Mouse (Mus musculus): ENCODE data around the gene Rprd1b. TPM values are rescaled to one million over a fixed set of nuclear protein-coding genes. Genes with fewer than 3 reads are reported as not detected.

The Rprd1b gene
- polyA plus RNA-seq, 1 experiment: 13.6 TPM

GRCm38 (mm10) chr2:158012608-158013007 lies 15.7 kb upstream of the Rprd1b start:
- TF ChIP-seq CTCF (IDR thresholded peaks at IDR 0.05; ENCODE audit: extremely low read depth, insufficient read depth, insufficient read length, insufficient replicate concordance) (no peak), POLR2A (IDR thresholded peaks at IDR 0.05; ENCODE audit: low read depth, low read length) (no peak)
- no peak for DNase-seq (ENCODE audit: low read depth in 1 of 2, low spot score in 2 of 2)
- Histone ChIP-seq H3K36me3 (ENCODE audit: control insufficient read depth, insufficient read depth, low read length) (peaks cover 13% of the 10 kb centered on the region), H3K4me1 (ENCODE audit: control insufficient read depth, insufficient read depth, insufficient read length) (no peaks in the 10 kb centered on the region), H3K27ac (ENCODE audit: insufficient read depth, low read length) (no peak overlapping the region), H3K27me3 (ENCODE audit: control insufficient read depth, insufficient read depth, low read length) (no peaks in the 10 kb centered on the region), H3K4me3 (ENCODE audit: extremely low read depth, insufficient read depth, insufficient read length) (no peak overlapping the region)
- WGBS: 88% methylated on average over 3 of the region's 3 CpGs

GRCm38 (mm10) chr2:158017330-158017729 lies 11.0 kb upstream of the Rprd1b start:
- no peak for DNase-seq (ENCODE audit: low read depth in 1 of 2, low spot score in 2 of 2)
- WGBS: 94% methylated on average over 4 of the region's 4 CpGs

GRCm38 (mm10) chr2:158027855-158028353 lies 393 bp upstream of the Rprd1b start:
- TF ChIP-seq CTCF (IDR thresholded peaks at IDR 0.05; ENCODE audit: extremely low read depth, insufficient read depth, insufficient read length, insufficient replicate concordance) (peak; percentile 1; the same call in 1 of the 2 replicates), POLR2A (IDR thresholded peaks at IDR 0.05; ENCODE audit: low read depth, low read length) (no peak)
- WGBS: under 1% methylated on average over 16 of the region's 16 CpGs
- peak in 1 of 2 experiments; percentile 66 for DNase-seq (ENCODE audit: low read depth in 1 of 2, low spot score in 2 of 2)
- H3K4me3 ChIP-seq (ENCODE audit: extremely low read depth, insufficient read depth, insufficient read length): peak overlapping the region; percentile 96
- H3K27ac ChIP-seq (ENCODE audit: insufficient read depth, low read length): peak overlapping the region; percentile 97
- H3K27me3 ChIP-seq (ENCODE audit: control insufficient read depth, insufficient read depth, low read length): no peaks in the 10 kb centered on the region
- H3K4me1 ChIP-seq (ENCODE audit: control insufficient read depth, insufficient read depth, insufficient read length): peaks cover 9% of the 10 kb centered on the region; the same call in 1 of the 2 replicates
- H3K36me3 ChIP-seq (ENCODE audit: control insufficient read depth, insufficient read depth, low read length): no peaks in the 10 kb centered on the region

More at GRCm38 (mm10) chr2:158017330-158017729, 11.0 kb upstream of the Rprd1b start:
- H3K4me3 ChIP-seq (ENCODE audit: extremely low read depth, insufficient read depth, insufficient read length): no peak overlapping the region
- H3K27me3 ChIP-seq (ENCODE audit: control insufficient read depth, insufficient read depth, low read length): no peaks in the 10 kb centered on the region
- H3K4me1 ChIP-seq (ENCODE audit: control insufficient read depth, insufficient read depth, insufficient read length): no peaks in the 10 kb centered on the region
- H3K36me3 ChIP-seq (ENCODE audit: control insufficient read depth, insufficient read depth, low read length): no peaks in the 10 kb centered on the region
- TF ChIP-seq CTCF (IDR thresholded peaks at IDR 0.05; ENCODE audit: extremely low read depth, insufficient read depth, insufficient read length, insufficient replicate concordance) (no peak), POLR2A (IDR thresholded peaks at IDR 0.05; ENCODE audit: low read depth, low read length) (no peak)
- H3K27ac ChIP-seq (ENCODE audit: insufficient read depth, low read length): no peak overlapping the region

GRCm38 (mm10) chr2:158030007-158030406 lies 1.7 kb downstream of the Rprd1b start:
- no peak overlapping the region for H3K27ac ChIP-seq (ENCODE audit: insufficient read depth, low read length)
- no peak overlapping the region for H3K4me3 ChIP-seq (ENCODE audit: extremely low read depth, insufficient read depth, insufficient read length)
- no peaks in the 10 kb centered on the region for H3K36me3 ChIP-seq (ENCODE audit: control insufficient read depth, insufficient read depth, low read length)
- no peaks in the 10 kb centered on the region for H3K27me3 ChIP-seq (ENCODE audit: control insufficient read depth, insufficient read depth, low read length)
- TF ChIP-seq CTCF (IDR thresholded peaks at IDR 0.05; ENCODE audit: extremely low read depth, insufficient read depth, insufficient read length, insufficient replicate concordance): no peak
- no peak for TF ChIP-seq POLR2A (IDR thresholded peaks at IDR 0.05; ENCODE audit: low read depth, low read length)
- DNase-seq (ENCODE audit: low read depth in 1 of 2, low spot score in 2 of 2): no peak
- peaks cover 9% of the 10 kb centered on the region; the same call in 1 of the 2 replicates for H3K4me1 ChIP-seq (ENCODE audit: control insufficient read depth, insufficient read depth, insufficient read length)
- WGBS: 52% methylated on average over 7 of the region's 7 CpGs

- Histone ChIP-seq H3K4me1 (ENCODE audit: control insufficient read depth, insufficient read depth, insufficient read length) (no peaks in the 10 kb centered on the region), H3K4me3 (ENCODE audit: extremely low read depth, insufficient read depth, insufficient read length) (no peak overlapping the region), H3K27me3 (ENCODE audit: control insufficient read depth, insufficient read depth, low read length) (no peaks in the 10 kb centered on the region), H3K27ac (ENCODE audit: insufficient read depth, low read length) (no peak overlapping the region), H3K36me3 (ENCODE audit: control insufficient read depth, insufficient read depth, low read length) (peaks cover 6% of the 10 kb centered on the region)
- no peak for DNase-seq (ENCODE audit: low read depth in 1 of 2, low spot score in 2 of 2)
- no peak for TF ChIP-seq POLR2A (IDR thresholded peaks at IDR 0.05; ENCODE audit: low read depth, low read length)
- no peak for TF ChIP-seq CTCF (IDR thresholded peaks at IDR 0.05; ENCODE audit: extremely low read depth, insufficient read depth, insufficient read length, insufficient replicate concordance)
- 94% methylated on average over 2 of the region's 2 CpGs for WGBS
Measured at GRCm38 (mm10) chr2:158035813-158036212, 7.5 kb downstream of the Rprd1b start.

GRCm38 (mm10) chr2:158036408-158036807 lies 8.1 kb downstream of the Rprd1b start:
- no peaks in the 10 kb centered on the region for H3K4me1 ChIP-seq (ENCODE audit: control insufficient read depth, insufficient read depth, insufficient read length)
- H3K27ac ChIP-seq (ENCODE audit: insufficient read depth, low read length): no peak overlapping the region
- no peaks in the 10 kb centered on the region for H3K27me3 ChIP-seq (ENCODE audit: control insufficient read depth, insufficient read depth, low read length)
- DNase-seq (ENCODE audit: low read depth in 1 of 2, low spot score in 2 of 2): no peak
- peaks cover 6% of the 10 kb centered on the region for H3K36me3 ChIP-seq (ENCODE audit: control insufficient read depth, insufficient read depth, low read length)
- no peak overlapping the region for H3K4me3 ChIP-seq (ENCODE audit: extremely low read depth, insufficient read depth, insufficient read length)
- no peak for TF ChIP-seq POLR2A (IDR thresholded peaks at IDR 0.05; ENCODE audit: low read depth, low read length)
- no peak for TF ChIP-seq CTCF (IDR thresholded peaks at IDR 0.05; ENCODE audit: extremely low read depth, insufficient read depth, insufficient read length, insufficient replicate concordance)
- 89% methylated on average over 6 of the region's 6 CpGs for WGBS

- H3K27ac ChIP-seq (ENCODE audit: insufficient read depth, low read length): no peak overlapping the region
- peaks cover 8% of the 10 kb centered on the region for H3K36me3 ChIP-seq (ENCODE audit: control insufficient read depth, insufficient read depth, low read length)
- no peaks in the 10 kb centered on the region for H3K27me3 ChIP-seq (ENCODE audit: control insufficient read depth, insufficient read depth, low read length)
- H3K4me3 ChIP-seq (ENCODE audit: extremely low read depth, insufficient read depth, insufficient read length): no peak overlapping the region
- no peak for DNase-seq (ENCODE audit: low read depth in 1 of 2, low spot score in 2 of 2)
- TF ChIP-seq CTCF (IDR thresholded peaks at IDR 0.05; ENCODE audit: extremely low read depth, insufficient read depth, insufficient read length, insufficient replicate concordance): no peak
- no peaks in the 10 kb centered on the region for H3K4me1 ChIP-seq (ENCODE audit: control insufficient read depth, insufficient read depth, insufficient read length)
- whole genome bisulfite sequencing: 89% methylated on average over 7 of the region's 7 CpGs
Measured at GRCm38 (mm10) chr2:158036953-158037352, 8.7 kb downstream of the Rprd1b start.

All from spleen, adult 2 months (tissue).